Mouse (Mus musculus) mesoderm, embryonic 11.5 days (tissue): ENCODE data around the gene Gm136.

Source experiments
- DNase-seq: peaks from one replicate; pipeline ENCODE4 v3.0.0-alpha.2; 2012; ENCODE audit warnings: low read depth, low spot score

Gm136 gene

GRCm38 (mm10) chr4:34715062-34715461 is 41.0 kb downstream of the Gm136 start:
- no peak for DNase-seq

- no peak for DNase-seq
Observed at GRCm38 (mm10) chr4:34708127-34708526, 47.9 kb downstream of the Gm136 start.

GRCm38 (mm10) chr4:34707248-34707647 is 48.8 kb downstream of the Gm136 start:
- no peak for DNase-seq

GRCm38 (mm10) chr4:34703029-34703428 is 53.0 kb downstream of the Gm136 start:
- DNase-seq = no peak

GRCm38 (mm10) chr4:34702231-34702630 is 53.8 kb downstream of the Gm136 start:
- no peak for DNase-seq

GRCm38 (mm10) chr4:34701528-34701927 is 54.5 kb downstream of the Gm136 start:
- peak; percentile 71 for DNase-seq
